Mouse (Mus musculus): ENCODE data around the gene Tap1.
A peak's percentile ranks its signal among the peaks of the same experiment; 100 is the strongest.
"Not testable (repeated sequence)": the region's sequence is repeated elsewhere in the genome, so short reads cannot be mapped to it uniquely, and the experiment has no call there.

Tap1 gene

DNA sequence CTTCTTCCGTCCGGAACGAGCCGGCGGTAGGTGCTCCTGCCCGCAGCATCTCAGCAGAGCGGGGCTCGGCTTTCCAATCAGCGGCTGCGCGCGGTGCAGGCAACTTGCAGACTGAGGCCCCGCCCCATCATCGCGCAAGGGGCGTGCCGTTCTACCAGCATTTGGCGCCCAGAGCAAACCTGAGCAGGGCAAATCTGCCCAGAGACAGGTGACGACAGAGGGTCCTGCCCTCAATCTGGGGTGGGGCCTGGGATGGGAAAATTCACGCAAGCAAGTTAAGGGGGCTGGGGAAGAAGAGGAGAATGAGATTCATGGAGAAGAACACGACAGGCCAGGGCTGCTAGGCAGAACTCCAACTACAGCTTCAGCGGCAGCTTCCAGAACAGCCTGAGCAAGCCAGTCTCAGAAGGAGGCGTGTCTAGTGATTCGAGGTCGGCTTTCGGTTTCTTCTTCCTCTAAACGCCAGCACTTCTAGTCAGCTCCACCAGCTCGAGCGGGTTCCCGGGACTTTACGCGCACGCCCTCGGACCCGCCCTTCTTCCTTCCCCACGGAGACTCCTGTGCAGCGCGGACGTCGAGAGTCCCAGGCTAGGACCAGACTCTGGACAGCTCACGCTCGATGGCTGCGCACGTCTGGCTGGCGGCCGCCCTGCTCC lies at the start of gene Tap1, which contains the start of gene Psmb9:
Tap1 (plus strand) TSS at position 293 of the 656 bp plus-strand sequence.
Psmb9 (minus strand) TSS at position 504 of the 656 bp plus-strand sequence.
- peak; percentile 79 for DNase-seq

DNA sequence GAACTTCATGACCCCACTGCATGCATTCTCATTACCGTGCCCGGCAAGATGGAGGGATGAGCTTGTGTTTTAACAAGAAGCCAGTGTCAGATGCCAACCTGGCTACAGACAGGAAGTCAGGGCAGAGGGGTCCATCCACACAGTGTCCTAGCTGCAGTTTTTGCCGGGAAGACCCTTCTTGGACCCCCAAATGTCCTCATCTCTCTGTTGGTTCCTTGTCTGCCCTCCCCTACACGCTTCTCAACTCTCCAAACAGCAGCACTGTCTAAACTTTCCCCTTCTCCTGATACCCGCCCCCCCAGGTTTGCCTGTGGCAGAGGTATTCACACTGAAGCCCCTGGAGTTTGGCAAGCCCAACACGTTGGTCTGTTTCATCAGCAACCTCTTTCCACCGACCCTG lies 49.8 kb upstream of the Tap1 start:
- DNase-seq: peak; percentile 13

DNA sequence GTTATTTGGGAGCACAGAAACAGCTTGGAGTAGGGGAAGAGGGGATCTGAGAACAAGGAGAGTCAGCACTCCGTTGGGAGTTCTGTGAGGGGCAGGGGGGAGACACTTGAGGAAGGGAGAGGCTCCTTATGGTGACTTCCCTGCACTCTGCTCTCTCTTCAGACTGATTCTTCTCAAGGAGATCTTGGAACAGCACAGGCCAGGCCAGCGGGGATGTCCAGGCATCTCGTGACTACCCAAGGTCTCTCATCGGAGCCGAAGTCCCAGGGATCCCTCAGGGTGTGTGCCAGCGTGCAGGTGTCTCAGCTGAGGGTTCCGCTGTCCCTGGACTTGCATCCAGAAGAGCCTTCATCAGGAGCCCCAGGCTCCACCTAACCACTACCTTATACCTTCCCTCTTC lies 48.7 kb upstream of the Tap1 start:
- no peak for DNase-seq

DNA sequence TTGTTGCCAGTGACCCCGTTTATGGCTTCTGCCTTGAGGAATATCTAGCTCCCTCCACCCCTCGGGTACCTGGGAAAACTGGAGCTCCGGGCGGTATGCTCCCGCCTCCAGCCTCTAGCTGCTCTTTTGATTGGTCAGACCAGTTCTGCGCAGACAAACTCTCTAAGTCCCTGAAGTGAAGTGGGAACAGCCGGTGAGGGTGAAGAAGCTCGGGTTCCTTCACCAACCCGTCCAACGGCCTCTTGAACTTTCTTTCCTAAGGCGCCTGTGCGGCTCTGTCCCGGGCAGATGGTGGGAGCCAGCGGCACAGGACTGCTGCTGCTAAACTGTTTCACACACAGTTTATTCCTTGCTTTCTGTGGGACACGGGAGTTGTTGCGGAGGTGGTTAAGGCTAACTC lies 47.9 kb upstream of the Tap1 start:
- DNase-seq: peak; percentile 5

DNA sequence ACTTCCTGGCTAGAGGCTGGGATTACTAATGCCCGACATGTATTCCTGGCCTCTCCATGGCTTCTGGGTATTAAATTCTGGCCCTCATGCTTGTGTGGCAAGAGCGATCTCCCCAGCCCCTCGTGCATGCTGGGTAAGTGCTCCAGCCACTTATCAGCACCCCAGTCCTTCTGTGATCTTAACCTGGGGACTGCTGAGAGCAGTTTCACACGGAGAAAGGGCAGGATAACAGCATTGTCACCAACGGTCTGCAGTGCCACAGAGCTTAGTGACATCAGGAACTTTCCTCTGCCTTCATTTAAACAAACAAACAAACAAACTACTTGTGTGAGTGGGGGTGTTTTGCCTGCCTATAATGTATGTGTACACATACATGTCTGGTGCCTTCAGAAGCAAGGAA lies 47.1 kb upstream of the Tap1 start:
- DNase-seq: no peak

DNA sequence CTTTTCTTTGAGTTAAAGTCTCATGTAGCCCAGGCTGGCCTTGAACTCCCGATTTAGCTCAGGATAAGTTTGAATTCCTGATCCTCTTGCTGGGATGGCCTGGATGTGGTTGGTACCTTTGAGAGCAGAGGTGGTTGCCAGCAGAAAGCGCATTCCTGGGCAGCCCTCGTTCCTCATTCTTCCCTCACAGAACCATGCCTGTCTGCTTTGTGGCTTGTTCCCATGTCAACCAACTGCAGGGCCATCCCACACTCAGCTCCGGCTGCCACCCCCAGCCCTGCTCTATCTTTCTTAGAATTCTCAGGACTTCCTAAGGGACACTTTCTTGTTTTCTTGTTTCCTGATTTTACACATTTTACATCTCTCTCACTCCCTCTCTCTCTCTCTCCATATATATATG lies 45.9 kb upstream of the Tap1 start:
- DNase-seq: no peak

DNA sequence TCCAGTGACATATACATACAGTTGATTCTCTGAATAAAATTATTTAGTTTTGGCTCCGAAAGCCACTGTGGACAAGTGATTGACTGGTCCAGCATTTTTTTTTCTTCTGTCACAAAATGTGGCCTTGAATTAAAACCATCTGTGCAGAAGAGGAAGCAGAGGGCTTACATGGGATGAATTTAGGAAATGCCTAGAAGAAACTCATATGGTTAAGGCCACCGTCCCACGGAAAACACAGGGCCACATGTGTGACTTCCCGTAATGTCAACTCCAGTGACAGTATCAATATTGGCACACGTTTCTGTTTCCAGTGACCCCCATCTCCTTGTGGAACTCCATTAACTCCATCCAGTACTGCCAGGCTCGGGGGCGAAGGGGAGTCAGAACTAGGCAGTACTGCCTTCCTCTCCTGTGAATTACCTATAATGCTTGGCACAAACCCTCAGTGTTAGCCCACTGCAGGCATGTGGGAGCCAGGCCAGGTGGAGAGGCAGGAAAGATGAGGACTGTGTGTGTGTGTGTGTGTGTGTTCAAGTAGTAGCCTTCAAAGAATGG lies 44.8 kb upstream of the Tap1 start:
- no peak for DNase-seq

DNA sequence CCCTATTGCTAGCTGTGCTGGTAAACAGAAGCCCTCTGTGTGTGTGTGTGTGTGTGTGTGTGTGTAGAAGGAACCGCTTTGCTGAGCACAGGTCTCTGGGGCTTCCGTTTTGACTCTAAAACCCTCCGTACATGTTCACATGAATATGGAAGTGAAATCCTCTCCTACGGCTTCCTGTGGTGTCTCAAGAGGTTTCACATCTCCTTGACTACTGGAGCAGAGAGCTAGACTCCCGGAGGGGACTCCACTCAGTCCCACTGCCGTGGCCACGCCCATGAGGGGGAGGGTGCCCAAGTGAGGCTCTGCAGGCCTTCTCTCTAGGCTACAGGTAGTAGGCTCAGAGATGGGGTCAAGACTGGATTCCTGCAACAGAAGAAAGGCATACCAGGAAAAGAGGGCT lies 44.3 kb upstream of the Tap1 start, which contains the start of gene H2-DMb2:
H2-DMb2 (plus strand) TSS at position 275 of the 400 bp plus-strand sequence.
- DNase-seq: peak; percentile 11

DNA sequence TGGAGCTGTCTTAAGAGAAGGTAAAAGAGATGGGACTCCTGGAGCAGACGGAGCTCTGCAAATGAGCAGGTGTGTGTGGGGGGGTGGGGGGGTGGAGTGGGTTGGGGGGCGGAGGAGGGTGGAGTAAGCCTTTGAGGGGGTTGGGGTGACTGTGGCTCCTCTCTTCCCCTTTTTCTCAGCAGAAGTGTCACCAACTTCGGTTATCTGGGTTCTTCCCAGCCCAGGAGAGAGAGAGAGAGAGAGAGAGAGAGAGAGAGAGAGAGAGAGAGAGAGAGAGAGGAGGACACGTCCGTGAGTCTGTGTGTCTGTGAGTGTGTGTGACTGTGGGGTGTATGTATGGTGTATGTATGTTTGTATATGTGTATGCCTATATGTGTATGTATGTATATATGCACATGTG lies 43.9 kb upstream of the Tap1 start:
- DNase-seq: no peak

DNA sequence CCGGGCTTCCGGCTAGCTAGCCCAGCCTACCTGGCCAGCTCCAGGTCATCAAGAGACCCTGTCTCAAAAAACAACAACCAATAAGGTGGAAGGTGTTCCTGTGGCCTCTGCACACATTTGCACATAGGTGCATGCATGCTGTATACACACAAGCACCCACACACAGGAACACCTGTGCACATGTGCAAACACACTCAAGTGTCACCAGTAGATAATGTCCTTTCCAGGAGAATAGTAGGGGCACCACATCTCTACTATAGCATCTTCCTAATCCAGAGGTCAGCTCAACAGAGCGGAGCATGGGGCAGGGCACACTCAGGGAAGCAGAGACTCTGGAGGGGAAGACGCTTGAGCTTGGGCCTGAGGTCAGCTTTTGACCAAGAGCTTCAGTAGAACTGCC lies 43.1 kb upstream of the Tap1 start:
- DNase-seq: not testable (repeated sequence)

DNA sequence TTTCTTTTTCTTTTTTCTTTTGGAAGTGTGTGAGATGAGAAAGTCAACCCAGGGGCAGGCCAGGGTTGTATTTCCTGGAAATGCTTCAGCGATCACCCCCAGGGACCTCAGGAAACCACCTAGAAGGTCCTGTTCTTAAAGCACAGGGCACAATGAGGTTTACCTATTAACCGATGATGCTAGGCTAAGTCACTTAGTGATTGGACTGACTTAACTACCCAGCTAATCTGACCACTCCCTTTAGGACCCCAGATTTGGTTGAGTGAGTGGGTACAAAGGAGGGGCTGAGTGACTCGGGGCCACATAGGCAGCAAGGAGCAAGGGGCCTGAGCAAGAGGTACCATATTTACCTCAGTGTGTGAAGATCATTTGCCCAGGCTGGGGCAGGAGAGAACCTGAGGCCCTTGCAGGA lies 42.4 kb upstream of the Tap1 start:
- no peak for DNase-seq

DNA sequence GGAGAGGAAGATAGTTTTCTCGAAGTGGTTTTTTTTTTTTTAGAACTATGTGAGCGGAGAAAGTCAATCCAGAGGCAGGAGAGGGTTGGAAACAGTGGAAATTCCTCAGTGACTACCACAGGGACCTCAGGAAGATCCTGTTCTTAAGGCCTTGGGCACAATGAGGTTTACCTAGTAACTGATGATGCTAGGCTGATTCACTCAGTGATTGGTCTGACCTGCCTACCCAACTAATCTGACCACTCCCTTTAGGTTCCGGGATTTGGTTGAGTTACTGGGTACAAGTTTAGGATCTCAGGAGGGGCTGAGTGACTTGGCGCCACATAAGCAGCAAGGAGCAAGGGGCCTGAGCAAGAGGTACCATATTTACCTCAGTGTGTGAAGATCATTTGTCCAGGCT lies 34.4 kb upstream of the Tap1 start, which contains the start of gene H2-DMb1:
H2-DMb1 (plus strand) TSS at position 150 of the 400 bp plus-strand sequence.
- no peak for DNase-seq

DNA sequence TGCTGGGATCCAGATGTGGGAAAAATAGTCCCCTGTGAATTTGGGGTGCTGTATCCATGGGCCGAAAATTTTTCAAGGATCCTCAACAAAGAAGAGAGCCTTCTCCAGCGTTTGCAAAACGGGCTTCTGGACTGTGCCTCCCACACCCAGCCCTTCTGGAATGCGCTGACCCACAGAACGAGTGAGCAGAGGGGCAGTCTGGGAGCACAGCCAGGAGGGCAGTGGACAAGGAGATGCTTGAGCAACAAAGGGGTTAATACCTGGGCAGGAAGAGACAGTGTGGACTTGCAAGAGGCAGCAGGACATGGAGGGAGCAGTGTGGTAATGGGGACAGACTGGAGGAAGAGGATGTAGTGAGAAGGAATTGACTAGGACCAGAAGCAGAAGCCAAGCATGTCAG lies 31.8 kb upstream of the Tap1 start:
- no peak for DNase-seq

DNA sequence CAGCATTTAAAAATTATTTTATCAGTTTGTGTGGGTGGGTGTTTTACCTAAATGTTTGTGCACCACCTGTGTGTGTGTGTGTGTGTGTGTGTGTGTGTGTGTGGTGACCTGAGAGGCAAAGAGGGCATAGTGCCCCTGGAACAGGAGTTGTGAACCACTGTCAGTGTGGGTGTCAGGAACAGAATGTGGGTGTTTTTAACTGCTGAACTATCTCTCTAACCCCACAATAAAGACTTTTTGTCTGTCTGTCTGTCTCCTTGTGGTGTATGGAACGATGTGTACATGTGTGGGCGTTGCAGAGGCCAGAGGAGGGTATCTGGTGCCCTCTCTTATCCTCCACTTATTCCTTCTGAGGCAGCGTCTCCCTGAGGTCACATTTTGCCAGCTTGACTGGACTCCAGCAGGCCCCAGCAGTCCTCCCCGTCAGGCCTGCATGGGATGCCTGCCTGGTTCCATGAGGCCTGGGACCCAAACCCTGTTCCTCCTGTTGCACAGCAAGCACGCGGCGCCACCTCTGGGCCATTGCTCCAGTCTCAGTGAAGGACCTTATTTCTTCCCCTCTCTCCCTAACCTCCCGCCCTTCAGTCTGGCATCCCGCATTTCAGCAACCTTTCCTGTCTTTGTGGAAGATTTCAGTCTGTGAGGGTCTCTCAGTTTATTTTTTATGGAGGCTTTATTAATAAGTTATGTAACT lies 23.0 kb upstream of the Tap1 start:
- DNase-seq: no peak

DNA sequence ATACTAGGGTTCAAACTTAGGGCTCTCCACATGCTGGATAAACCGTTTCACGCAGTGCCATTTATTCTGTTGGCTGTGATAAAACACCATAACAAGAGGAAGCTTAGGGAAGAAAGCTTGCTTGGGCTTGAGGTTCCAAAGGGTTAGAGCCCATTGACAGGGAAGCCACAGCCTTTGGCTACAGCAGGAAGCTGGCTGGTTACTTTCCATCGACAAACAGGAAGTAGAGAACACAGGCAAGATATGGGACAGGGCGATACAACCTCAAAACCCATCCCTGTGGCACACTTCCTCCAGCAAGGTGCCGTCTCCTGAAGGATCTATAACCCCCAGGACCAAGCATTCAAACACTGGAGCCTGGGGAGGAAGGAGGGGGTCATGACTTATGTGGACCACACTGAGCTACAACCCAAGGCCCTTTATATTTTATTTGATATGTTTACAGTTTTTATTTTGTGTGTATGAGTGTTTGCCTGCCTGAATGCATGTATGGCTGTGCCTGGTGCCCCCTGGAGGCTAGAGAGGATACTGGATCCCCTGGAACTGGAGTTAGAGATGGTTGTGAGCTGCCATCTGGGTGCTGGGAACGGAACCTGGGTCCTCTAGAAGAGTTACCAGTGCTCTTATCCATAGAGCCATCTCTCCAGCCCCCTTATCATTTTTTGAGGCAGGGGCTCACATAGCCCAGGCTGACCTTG lies 22.2 kb upstream of the Tap1 start:
- no peak for DNase-seq

DNA sequence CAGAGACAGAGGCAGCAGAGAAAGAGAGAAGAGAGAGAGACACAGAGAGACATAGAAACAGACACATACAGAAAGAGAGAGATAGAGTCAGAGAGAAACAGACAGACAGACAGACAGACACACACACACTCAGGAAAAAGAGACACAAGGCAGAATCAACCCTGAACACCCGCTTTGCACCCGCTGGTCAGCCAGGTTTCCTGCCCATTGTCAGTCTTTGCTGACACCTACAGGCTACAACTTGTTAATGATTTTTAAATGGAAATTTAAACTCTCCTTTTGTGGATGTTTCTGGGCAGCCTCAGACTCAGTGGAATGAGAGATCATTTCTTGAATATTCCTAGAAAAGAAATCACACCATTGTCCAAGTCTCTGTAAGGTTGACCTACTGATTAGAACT lies 18.1 kb upstream of the Tap1 start:
- no peak for DNase-seq

DNA sequence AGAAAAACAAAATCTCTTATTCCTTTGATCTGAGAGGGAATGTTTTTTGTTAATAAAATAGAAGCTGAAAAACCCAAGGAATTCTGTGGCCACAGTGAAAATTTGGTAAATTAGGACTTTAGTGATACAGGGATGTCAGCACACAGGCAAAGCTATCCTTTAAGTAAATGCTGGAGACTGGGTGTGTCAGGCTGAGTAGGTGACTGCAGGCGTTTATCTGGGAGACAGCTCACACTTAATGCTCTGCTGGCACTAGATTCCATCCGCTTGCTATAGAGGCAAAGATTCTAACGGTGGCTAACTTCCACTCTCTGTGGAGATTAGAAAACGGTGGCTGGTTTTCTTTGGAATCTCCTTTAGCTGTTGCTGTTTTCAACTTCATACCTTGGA lies 16.9 kb upstream of the Tap1 start:
- no peak for DNase-seq

DNA sequence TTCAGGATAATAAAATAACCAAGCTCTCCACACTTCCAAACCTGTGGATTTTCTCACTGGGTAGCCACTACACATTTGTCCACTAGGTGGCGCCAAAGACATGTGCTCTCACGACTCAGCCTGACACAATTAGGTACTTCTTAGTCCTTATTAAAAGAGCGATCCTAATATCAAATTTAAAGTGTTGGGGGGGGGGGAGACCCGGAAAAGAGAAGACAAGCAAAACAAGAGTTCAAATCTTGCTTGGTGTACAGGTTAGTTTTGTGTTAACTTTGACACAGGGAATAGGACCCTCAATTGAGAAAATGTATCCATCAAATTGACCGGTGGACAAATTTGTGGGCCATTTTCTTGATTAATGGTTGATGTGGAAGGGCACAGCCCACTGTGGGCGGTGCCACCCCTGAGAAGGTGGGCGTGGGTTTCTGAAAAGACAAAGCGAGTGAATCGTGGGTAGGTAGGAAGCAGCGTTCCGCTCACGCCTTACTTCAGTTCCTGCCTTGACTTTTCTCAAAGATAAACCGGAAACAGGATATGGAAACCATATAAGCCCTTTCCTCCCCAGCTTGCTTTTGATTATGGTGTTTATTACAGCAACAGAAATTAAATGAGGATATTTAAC lies 16.4 kb upstream of the Tap1 start:
- peak; percentile 37 for DNase-seq

DNA sequence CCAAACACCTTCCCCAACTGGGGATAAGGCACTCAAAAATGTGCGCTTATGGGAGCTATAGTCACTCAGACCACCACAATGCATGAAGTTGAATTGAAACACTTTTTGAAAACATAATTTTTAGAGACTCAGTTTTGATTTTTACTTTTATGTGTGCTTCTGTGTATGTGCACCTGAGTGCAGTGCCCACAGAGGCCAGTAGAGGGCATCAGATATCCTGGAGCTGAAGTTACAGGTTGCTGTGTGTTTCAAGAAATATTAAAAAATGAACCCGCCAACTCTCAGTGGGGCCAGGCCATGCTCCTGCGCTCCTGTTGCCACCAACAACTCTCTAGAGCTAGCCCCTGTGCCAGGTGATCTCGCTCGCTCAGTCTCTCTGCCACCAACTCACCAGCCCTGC lies 14.8 kb upstream of the Tap1 start:
- DNase-seq: no peak

DNA sequence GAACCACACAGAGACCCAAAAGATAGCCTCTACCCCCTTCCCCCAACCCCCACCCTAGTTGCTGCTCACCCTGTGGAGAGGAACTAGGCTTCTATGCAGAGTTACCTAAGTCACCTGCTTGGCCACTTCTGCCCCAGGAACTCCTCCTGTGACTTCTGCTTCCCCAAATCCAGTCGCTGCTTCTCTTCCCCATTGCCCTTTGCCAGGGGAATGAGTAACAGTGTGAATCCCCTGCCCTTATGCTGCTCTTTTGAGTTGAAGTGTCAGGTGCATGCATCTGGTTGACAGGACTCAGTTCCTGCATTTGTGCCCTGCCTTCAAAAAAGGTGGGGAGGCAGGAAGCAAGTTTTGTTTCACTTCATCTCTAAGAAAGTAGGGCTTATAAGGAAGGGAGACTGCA lies 13.3 kb upstream of the Tap1 start:
- DNase-seq: no peak

DNA sequence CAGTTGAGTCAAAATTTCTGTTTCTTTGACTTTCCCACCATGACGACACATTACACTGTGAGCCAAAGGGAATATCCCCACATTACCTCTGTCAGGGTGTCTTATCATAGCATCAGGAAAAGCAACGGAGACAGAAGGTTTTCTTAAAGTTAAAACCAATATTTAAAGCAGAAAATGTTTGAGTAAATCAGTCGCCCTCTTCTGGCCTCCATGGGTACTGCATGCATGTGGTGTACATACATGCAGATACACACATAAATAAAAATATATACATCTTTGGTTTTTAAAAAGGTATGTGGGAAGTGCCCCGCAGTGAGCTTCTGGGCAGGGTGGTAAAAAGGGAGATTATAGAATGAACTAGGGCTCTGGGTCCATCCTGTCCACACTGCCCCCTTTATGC lies 10.2 kb upstream of the Tap1 start:
- no peak for DNase-seq

DNA sequence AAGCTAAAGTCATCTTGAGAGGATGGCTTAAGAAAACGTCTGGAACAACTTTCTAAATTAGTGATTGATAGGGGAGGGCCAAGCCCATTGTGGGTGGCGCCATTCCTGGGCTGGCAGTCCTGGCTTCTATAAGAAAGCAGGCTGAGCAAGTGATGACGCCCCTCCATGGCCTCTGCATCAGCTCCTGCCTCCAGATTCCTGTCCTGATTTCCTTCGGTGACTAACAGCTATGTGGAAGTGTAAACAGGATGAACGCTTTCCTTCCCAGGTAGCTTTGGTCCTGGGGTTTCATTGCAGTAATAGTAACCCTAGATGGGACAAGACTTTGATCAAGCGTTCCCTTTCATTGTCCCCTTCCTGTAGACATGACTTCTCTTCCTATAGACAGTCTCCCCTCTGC lies 8.3 kb upstream of the Tap1 start:
- no peak for DNase-seq
